Mouse (Mus musculus) MEL (cell line): ENCODE results near the gene Tmem179b. TPM values are rescaled to one million over a fixed set of nuclear protein-coding genes. Genes with fewer than 3 reads are reported as not detected.

Source experiments
- DNase-seq: peaks from one replicate; pipeline ENCODE4 v3.0.0; 2011; ENCODE audit warnings: low read depth, low spot score
- H3K27ac ChIP-seq: 2 replicates; pipeline ENCODE4 v1.5.1; 2012; ENCODE audit warnings: low read depth, mild to moderate bottlenecking, control low read depth, low read length, moderate library complexity; ENCODE audit not compliant: control insufficient read depth
- H3K27me3 ChIP-seq, 2 experiments: fragments of 150-350 bp in 1 of 2; sonication (generic) in 1 of 2; 2 replicates each; pipeline ENCODE4 v1.6.1; 2012; ENCODE audit warnings: low read length in 2 of 2, mild to moderate bottlenecking in 2 of 2, improper control_type of control experiment in 1 of 2, moderate library complexity in 1 of 2; ENCODE audit not compliant: insufficient read depth in 2 of 2, control insufficient read depth in 1 of 2
- H3K36me3 ChIP-seq, 2 experiments: 2 replicates each; pipeline ENCODE4 v1.6.1; 2012 to 2014; ENCODE audit warnings: low read length in 2 of 2, improper control_type of control experiment in 1 of 2, inconsistent platforms in 1 of 2, mild to moderate bottlenecking in 1 of 2; ENCODE audit not compliant: insufficient read depth in 2 of 2, control insufficient read depth in 1 of 2
- H3K4me1 ChIP-seq, 2 experiments: fragments of 150-350 bp in 1 of 2; sonication (generic) in 1 of 2; 2 replicates each; pipeline ENCODE4 v1.6.1; 2012; ENCODE audit warnings: low read length in 2 of 2, improper control_type of control experiment in 1 of 2, mild to moderate bottlenecking in 1 of 2; ENCODE audit not compliant: insufficient read depth in 2 of 2, control insufficient read depth in 1 of 2
- H3K4me3 ChIP-seq, 2 experiments: fragments of 150-350 bp in 1 of 2; sonication (generic) in 1 of 2; 2 replicates each; pipeline ENCODE4 v1.5.1; 2012; ENCODE audit warnings: low read depth in 2 of 2, low read length in 2 of 2, mild to moderate bottlenecking in 2 of 2, moderate library complexity in 2 of 2, control low read depth in 1 of 2, improper control_type of control experiment in 1 of 2; ENCODE audit not compliant: control insufficient read depth in 1 of 2, insufficient read depth in 1 of 2
- H3K79me2 ChIP-seq: 2 replicates; pipeline ENCODE4 v1.6.1; 2012; ENCODE audit warnings: mild to moderate bottlenecking, low read length, moderate library complexity; ENCODE audit not compliant: control insufficient read depth, poor library complexity, insufficient read depth
- H3K9ac ChIP-seq: 2 replicates; pipeline ENCODE4 v1.6.1; 2012; ENCODE audit warnings: low read depth, mild to moderate bottlenecking, control low read depth, low read length, moderate library complexity; ENCODE audit not compliant: control insufficient read depth, poor library complexity, severe bottlenecking
- H3K9me3 ChIP-seq: fragments of 150-350 bp; sonication (generic); replicated peaks from 2 replicates; pipeline ENCODE4 v1.6.1; 2012; ENCODE audit warnings: mild to moderate bottlenecking, low read length, improper control_type of control experiment, moderate library complexity; ENCODE audit not compliant: insufficient read depth
- CHD1 ChIP-seq: IDR thresholded peaks from 2 replicates; pipeline ENCODE4 v1.6.1; 2012; ENCODE audit warnings: low read depth, mild to moderate bottlenecking, inconsistent platforms, low read length, improper control_type of control experiment
- E2F4 ChIP-seq: IDR thresholded peaks from 2 replicates; pipeline ENCODE4 v1.6.1; 2011; ENCODE audit warnings: low read depth, low read length, improper control_type of control experiment, borderline replicate concordance
- JUND ChIP-seq: IDR thresholded peaks from 2 replicates; pipeline ENCODE4 v1.6.1; 2011; ENCODE audit warnings: low read depth, mild to moderate bottlenecking, improper control_type of control experiment, low read length
- MAFK ChIP-seq: IDR thresholded peaks from 2 replicates; pipeline ENCODE4 v1.6.1; 2011; ENCODE audit warnings: low read depth, mild to moderate bottlenecking, low read length, improper control_type of control experiment, borderline replicate concordance
- POLR2A ChIP-seq, 2 experiments: IDR thresholded peaks; 2 replicates each; pipeline ENCODE4 v1.6.1; 2011 to 2012; ENCODE audit warnings: low read length in 2 of 2, mild to moderate bottlenecking in 2 of 2, control low read depth in 1 of 2, improper control_type of control experiment in 1 of 2, low read depth in 1 of 2, moderate library complexity in 1 of 2; ENCODE audit not compliant: control insufficient read depth in 1 of 2, insufficient read depth in 1 of 2, poor library complexity in 1 of 2
- RCOR1 ChIP-seq: IDR thresholded peaks from 2 replicates; pipeline ENCODE4 v1.6.1; 2012; ENCODE audit warnings: low read depth, mild to moderate bottlenecking, inconsistent platforms, low read length, improper control_type of control experiment
- SIN3A ChIP-seq: IDR thresholded peaks from 2 replicates; pipeline ENCODE4 v1.6.1; 2012; ENCODE audit warnings: low read length, improper control_type of control experiment, inconsistent platforms
- SMC3 ChIP-seq: IDR thresholded peaks from 2 replicates; pipeline ENCODE4 v1.6.1; 2011; ENCODE audit warnings: low read depth, low read length, improper control_type of control experiment
- UBTF ChIP-seq: IDR thresholded peaks from 2 replicates; pipeline ENCODE4 v1.6.1; 2012; ENCODE audit warnings: low read depth, mild to moderate bottlenecking, inconsistent platforms, low read length, improper control_type of control experiment, moderate library complexity, borderline replicate concordance; ENCODE audit not compliant: insufficient read depth
- USF1 ChIP-seq: IDR thresholded peaks from 2 replicates; pipeline ENCODE4 v1.6.1; 2014; ENCODE audit warnings: low read depth, mild to moderate bottlenecking, inconsistent platforms, low read length, improper control_type of control experiment, moderate library complexity
- USF2 ChIP-seq, 2 experiments: IDR thresholded peaks; 2 replicates each; pipeline ENCODE4 v1.6.1; 2011 to 2012; ENCODE audit warnings: improper control_type of control experiment in 2 of 2, low read length in 2 of 2, borderline replicate concordance in 1 of 2, inconsistent platforms in 1 of 2, low read depth in 1 of 2, mild to moderate bottlenecking in 1 of 2; ENCODE audit not compliant: insufficient read depth in 1 of 2
- ZKSCAN1 ChIP-seq: IDR thresholded peaks from 2 replicates; pipeline ENCODE4 v1.6.1; 2012; ENCODE audit warnings: low read depth, mild to moderate bottlenecking, inconsistent platforms, low read length, improper control_type of control experiment, moderate library complexity
- polyA plus RNA-seq, 2 experiments: library from polyadenylated mRNA; stranded (reverse) in 1 of 2; unstranded in 1 of 2; fragments of >175 nt in 1 of 2; fragments of >200 nt in 1 of 2; gene quantifications; 2 replicates each; pipeline versions ENCODE4 v1.2.1 to v1.2.4; 2012; ENCODE audit warnings: low replicate concordance in 2 of 2, low read depth in 1 of 2; ENCODE audit not compliant: insufficient read length in 2 of 2, insufficient read depth in 1 of 2, missing spikeins in 1 of 2
- total RNA-seq: library from RNA; depleted of rRNA; stranded (reverse); fragments of 300-350 nt; gene quantifications from 2 replicates; pipeline ENCODE4 v1.2.3, GENCODE M21; 2012

Tmem179b gene
- total and polyA plus RNA-seq, 3 experiments = 60.0 to 101 TPM; not detected in 1

- Histone ChIP-seq H3K36me3 (peaks cover 20 to 41% of the 10 kb centered on the region in 2 experiments), H3K4me1 (peaks cover 2 to 5% of the 10 kb centered on the region in 2 experiments; a peak in 1 of 4 replicates), H3K79me2 (peaks cover 49% of the 10 kb centered on the region), H3K4me3 (no peak overlapping the region), H3K27ac (no peak overlapping the region), H3K9me3 (no peaks in the 10 kb centered on the region)
- DNase-seq = no peak
- TF ChIP-seq RCOR1 (no peak), E2F4 (no peak), SIN3A (no peak), UBTF (no peak), CHD1 (no peak)
- TF ChIP-seq, all 39 proteins: peak for 0
- H3K9ac ChIP-seq = peak overlapping the region; percentile 19; the same call in 1 of the 2 replicates
- H3K27me3 ChIP-seq = no peaks in the 10 kb centered on the region
Observed at GRCm38 (mm10) chr19:8822696-8823095, 48.4 kb upstream of the Tmem179b start.

- no peaks in the 10 kb centered on the region for H3K9me3 ChIP-seq
- TF ChIP-seq USF2 (IDR thresholded peaks at IDR 0.05; ENCODE audit: borderline replicate concordance in 1 of 2, insufficient read depth in 1 of 2, low read depth in 1 of 2, low read length in 2 of 2) (no peak), USF1 (no peak), MAFK (no peak), POLR2A (IDR thresholded peaks at IDR 0.05; ENCODE audit: control insufficient read depth in 1 of 2, insufficient read depth in 1 of 2, low read depth in 1 of 2, low read length in 2 of 2, poor library complexity in 1 of 2) (no peak), ZKSCAN1 (no peak)
- peak overlapping the region; percentile 98 for H3K27ac ChIP-seq
- peaks cover 26 to 30% of the 10 kb centered on the region in 2 experiments for H3K36me3 ChIP-seq
- peak; percentile 35 for DNase-seq
- H3K9ac ChIP-seq = peak overlapping the region; percentile 93
- H3K4me3 ChIP-seq = peak overlapping the region; percentile 96 to 98
- peaks cover 53% of the 10 kb centered on the region for H3K79me2 ChIP-seq
- H3K4me1 ChIP-seq = peaks cover 5 to 11% of the 10 kb centered on the region in 2 experiments; a peak in 3 of 4 replicates
- H3K27me3 ChIP-seq = no peaks in the 10 kb centered on the region
Observed at GRCm38 (mm10) chr19:8821146-8821545, 46.9 kb upstream of the Tmem179b start.

GRCm38 (mm10) chr19:8820424-8820956, 46.2 kb upstream of the Tmem179b start:
- peaks cover 5 to 11% of the 10 kb centered on the region in 2 experiments; a peak in 3 of 4 replicates for H3K4me1 ChIP-seq
- peak; percentile 66 for DNase-seq
- TF ChIP-seq CHD1 (peak; percentile 16; the same call in 1 of the 2 replicates), JUND (no peak), SMC3 (no peak), UBTF (peak; percentile 69; the same call in 1 of the 2 replicates), POLR2A (IDR thresholded peaks at IDR 0.05; ENCODE audit: control insufficient read depth in 1 of 2, insufficient read depth in 1 of 2, low read depth in 1 of 2, low read length in 2 of 2, poor library complexity in 1 of 2) (peak in 1 of 2 experiments; percentile 34; a peak in 1 of 4 replicates)
- peak overlapping the region; percentile 98 for H3K27ac ChIP-seq
- H3K79me2 ChIP-seq = peaks cover 56% of the 10 kb centered on the region
- H3K9me3 ChIP-seq = no peaks in the 10 kb centered on the region
- H3K27me3 ChIP-seq = no peaks in the 10 kb centered on the region
- peak overlapping the region; percentile 96 to 98 for H3K4me3 ChIP-seq
- H3K9ac ChIP-seq = peak overlapping the region; percentile 93
- peaks cover 21 to 28% of the 10 kb centered on the region in 2 experiments for H3K36me3 ChIP-seq
